18 mouse cellular contexts compared by ENCODE assay signal in the genomic region with DNA sequence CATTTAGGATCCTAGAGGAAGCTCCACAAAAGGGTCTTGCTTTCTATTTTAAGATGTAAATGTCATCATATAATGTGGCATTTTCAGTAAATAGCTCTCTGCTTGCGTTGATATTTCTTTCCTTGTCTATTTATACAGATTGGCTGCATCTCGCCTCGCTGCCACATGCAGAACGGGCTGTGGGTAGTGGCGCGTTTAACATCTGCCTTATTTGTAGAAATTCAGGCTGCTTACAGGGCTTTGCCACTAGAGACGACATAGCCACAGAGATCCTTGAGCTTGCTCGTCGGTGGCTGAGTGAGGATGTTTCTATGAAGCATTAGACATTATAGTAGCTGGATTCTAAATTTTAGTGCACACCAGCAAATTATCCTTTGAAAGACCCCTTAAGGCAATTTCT. TPM values are rescaled to one million over a fixed set of nuclear protein-coding genes. Genes with fewer than 3 reads are reported as not detected.
DNase-seq lines count a peak whose midpoint lies in the region; ATAC-seq and TF ChIP-seq lines count a peak whose summit lies in the region.
"Had no signal": no experiment of that assay in that cellular context is flagged by ENCODE, and none has a peak within 500 bp of the region (broad histone marks: within the 10 kb centered on the region; RNA-seq: fewer than 3 reads in every experiment).

No protein-coding gene starts in this region.

- peak; percentile 79 for DNase-seq in forebrain, postnatal 0 days
- no peak for DNase-seq in forebrain, embryonic 10.5 days (ENCODE audit: extremely low spot score, low spot score)
- peak; percentile 9 for DNase-seq in retina, adult 2 months (ENCODE audit: low read depth, low spot score)
- DNase-seq in retina, postnatal 1 day: no peak
- peak; percentile 23 to 35 for DNase-seq in left cerebral cortex, postnatal 36 days (ENCODE audit: low spot score in 2 of 2)
- no peak for DNase-seq in stomach, postnatal 0 days (ENCODE audit: low spot score)
- DNase-seq in liver, embryonic 11.5 days (ENCODE audit: low spot score): no peak
- DNase-seq: adrenal gland, postnatal 14 days; cerebellum, adult 9-10 months; gastrocnemius, postnatal 25 days; kidney, postnatal 4 days; liver, embryonic 13.5 days had no signal

- no peak overlapping the region for H3K4me2 ChIP-seq in forebrain, postnatal 0 days (ENCODE audit: low read depth)
- no peak overlapping the region for H3K4me2 ChIP-seq in stomach, postnatal 0 days (replicated peaks; ENCODE audit: low read depth)
- H3K4me2 ChIP-seq in liver, embryonic 11.5 days: no peak overlapping the region
- H3K4me2 ChIP-seq: liver, embryonic 13.5 days had no signal

- no peaks in the 10 kb centered on the region for H3K36me3 ChIP-seq in forebrain, postnatal 0 days (ENCODE audit: insufficient read depth)
- H3K36me3 ChIP-seq in forebrain, embryonic 10.5 days (replicated peaks): no peaks in the 10 kb centered on the region
- no peaks in the 10 kb centered on the region for H3K36me3 ChIP-seq in stomach, postnatal 0 days (ENCODE audit: control insufficient read depth, insufficient read depth, low read length)
- H3K36me3 ChIP-seq in liver, embryonic 11.5 days (ENCODE audit: control insufficient read depth, insufficient read depth, low read length): no peaks in the 10 kb centered on the region
- H3K36me3 ChIP-seq: liver, embryonic 13.5 days had no signal

- ATAC-seq in forebrain, postnatal 0 days: peak; percentile 94
- ATAC-seq in stomach, postnatal 0 days (ENCODE audit: low FRiP score, low TSS enrichment): no peak
- no peak for ATAC-seq in monocyte, adult 5-6 weeks (replicated peaks; ENCODE audit: insufficient number of reproducible peaks, low FRiP score, low TSS enrichment, poor library complexity, severe bottlenecking)
- ATAC-seq in liver, embryonic 11.5 days (replicated peaks; ENCODE audit: low FRiP score): no peak

- intact Hi-C loops in left cerebral cortex, postnatal 36 days (cut with DNase I): loop anchor here (5.0 kb wide), 2 partner anchors 89 to 329 kb away; partner anchors contain the start of gene Vldlr

- H3K4me1 ChIP-seq in forebrain, postnatal 0 days (ENCODE audit: insufficient read depth): no peaks in the 10 kb centered on the region
- H3K4me1 ChIP-seq in forebrain, embryonic 10.5 days: no peaks in the 10 kb centered on the region
- no peaks in the 10 kb centered on the region for H3K4me1 ChIP-seq in stomach, postnatal 0 days (replicated peaks; ENCODE audit: control insufficient read depth, insufficient read depth)
- no peaks in the 10 kb centered on the region for H3K4me1 ChIP-seq in liver, embryonic 11.5 days (replicated peaks; ENCODE audit: control insufficient read depth, insufficient read depth, low read length)
- H3K4me1 ChIP-seq: liver, embryonic 13.5 days had no signal

- 45% methylated on average over 9 of the region's 9 CpGs for WGBS in forebrain, postnatal 0 days
- WGBS in forebrain, embryonic 10.5 days: 94% methylated on average over 9 of the region's 9 CpGs
- WGBS in stomach, postnatal 0 days: 77% methylated on average over 9 of the region's 9 CpGs
- 84% methylated on average over 9 of the region's 9 CpGs for WGBS in liver, embryonic 11.5 days

- H3K27me3 ChIP-seq in forebrain, postnatal 0 days (ENCODE audit: insufficient read depth, low read length): no peaks in the 10 kb centered on the region
- no peaks in the 10 kb centered on the region for H3K27me3 ChIP-seq in forebrain, embryonic 10.5 days (ENCODE audit: poor library complexity, severe bottlenecking)
- H3K27me3 ChIP-seq in stomach, postnatal 0 days (ENCODE audit: control insufficient read depth, insufficient read depth, low read length): no peaks in the 10 kb centered on the region
- H3K27me3 ChIP-seq in liver, embryonic 11.5 days (replicated peaks; ENCODE audit: control insufficient read depth, insufficient read depth, low read length): no peaks in the 10 kb centered on the region
- H3K27me3 ChIP-seq: liver, embryonic 13.5 days had no signal

- no peak for TF ChIP-seq EP300 in stomach, postnatal 0 days (optimal IDR thresholded peaks at IDR 0.05)

- peak; percentile 78 for TF ChIP-seq CTCF in forebrain, postnatal 0 days (IDR thresholded peaks at IDR 0.05; ENCODE audit: low read depth)
- peak; percentile 33 for TF ChIP-seq CTCF in stomach, postnatal 0 days (IDR thresholded peaks at IDR 0.05; ENCODE audit: low read depth)

- H3K27ac ChIP-seq in forebrain, postnatal 0 days (ENCODE audit: low read depth, low read length): 0 out of 2 replicates have a peak overlapping the region, but pooled peaks have one; percentile 10
- no peak overlapping the region for H3K27ac ChIP-seq in forebrain, embryonic 10.5 days
- H3K27ac ChIP-seq in stomach, postnatal 0 days (replicated peaks): no peak overlapping the region
- no peak overlapping the region for H3K27ac ChIP-seq in liver, embryonic 11.5 days (ENCODE audit: low read depth, low read length)
- H3K27ac ChIP-seq: liver, embryonic 13.5 days had no signal

- no peaks in the 10 kb centered on the region for H3K9me3 ChIP-seq in forebrain, postnatal 0 days (ENCODE audit: low read length)
- H3K9me3 ChIP-seq in forebrain, embryonic 10.5 days: no peaks in the 10 kb centered on the region
- no peaks in the 10 kb centered on the region for H3K9me3 ChIP-seq in stomach, postnatal 0 days (ENCODE audit: control insufficient read depth, low read length)
- no peaks in the 10 kb centered on the region for H3K9me3 ChIP-seq in liver, embryonic 11.5 days (ENCODE audit: control insufficient read depth, low read length)
- H3K9me3 ChIP-seq: liver, embryonic 13.5 days had no signal

- no peak overlapping the region for H3K4me3 ChIP-seq in forebrain, postnatal 0 days (ENCODE audit: low read depth, low read length)
- H3K4me3 ChIP-seq in forebrain, embryonic 10.5 days: no peak overlapping the region
- H3K4me3 ChIP-seq in stomach, postnatal 0 days (ENCODE audit: low read depth, low read length): no peak overlapping the region
- no peak overlapping the region for H3K4me3 ChIP-seq in liver, embryonic 11.5 days (ENCODE audit: low read depth, low read length)
- H3K4me3 ChIP-seq: liver, embryonic 13.5 days had no signal

- H3K9ac ChIP-seq in forebrain, postnatal 0 days: no peak overlapping the region
- no peak overlapping the region for H3K9ac ChIP-seq in stomach, postnatal 0 days (ENCODE audit: low read length)
- no peak overlapping the region for H3K9ac ChIP-seq in liver, embryonic 11.5 days (ENCODE audit: low read depth, low read length)
- H3K9ac ChIP-seq: liver, embryonic 13.5 days had no signal

RNA-seq across cellular contexts. Expression of gene Gm815, which starts 2.5 kb away (rescaled TPM):
- not detected in 2 replicates for total RNA-seq in forebrain, postnatal 0 days (2014; rRNA removed)
- polyA plus RNA-seq in forebrain, postnatal 0 days (2015; fragmentation: Nextera tagmentation; extraction: Ambion mirVana): not detected in 2 replicates
- not detected in 2 replicates for polyA plus RNA-seq in forebrain, embryonic 10.5 days (2016; fragmentation: Nextera tagmentation; extraction: Ambion mirVana)
- not detected for total RNA-seq in left cerebral cortex, postnatal 36 days (2021)
- polyA plus RNA-seq in stomach, postnatal 0 days (2015; fragmentation: Nextera tagmentation; extraction: Ambion mirVana): not detected in 2 replicates
- not detected in 3 replicates for total RNA-seq in monocyte, adult 5-6 weeks (2017)
- not detected in 2 replicates for polyA plus RNA-seq in liver, embryonic 11.5 days (2014; fragmentation: Nextera tagmentation; extraction: Ambion mirVana)
- total RNA-seq: adrenal gland, postnatal 14 days; gastrocnemius, postnatal 25 days; megakaryocyte, adult 5-6 weeks had no signal
- polyA plus RNA-seq: C2C12; embryonic facial prominence, embryonic 14.5 days; heart, postnatal 0 days; liver, embryonic 13.5 days; stomach, embryonic 14.5 days had no signal

Comparison
In these comparisons a context has a peak if more than half of its experiments do, and no peak if none do; other contexts are left out.
1. DNase-seq: peak in forebrain, postnatal 0 days (single experiment), retina, adult 2 months (single experiment) and left cerebral cortex, postnatal 36 days (2 of 2); none in forebrain, embryonic 10.5 days (single experiment), retina, postnatal 1 day (single experiment), stomach, postnatal 0 days (single experiment) and liver, embryonic 11.5 days (single experiment).